Mouse (Mus musculus) testis, adult 10 weeks (tissue): ENCODE results near the gene Gm28710. TPM values are rescaled to one million over a fixed set of nuclear protein-coding genes. Genes with fewer than 3 reads are reported as not detected.

ENCODE experiments used
- polyA plus RNA-seq: library from polyadenylated mRNA; stranded (reverse); fragments of 350-450 nt; fragmentation: Illumina TruSeq; extraction: RNeasy Lipid Tissue Mini Kit (QIAGEN cat#74804); gene quantifications from one replicate; pipeline ENCODE4 v1.2.3, GENCODE M21; 2014; ENCODE audit warnings: low read depth, low replicate concordance

Gene Gm28710
- polyA plus RNA-seq, result 5.0 TPM

DNA sequence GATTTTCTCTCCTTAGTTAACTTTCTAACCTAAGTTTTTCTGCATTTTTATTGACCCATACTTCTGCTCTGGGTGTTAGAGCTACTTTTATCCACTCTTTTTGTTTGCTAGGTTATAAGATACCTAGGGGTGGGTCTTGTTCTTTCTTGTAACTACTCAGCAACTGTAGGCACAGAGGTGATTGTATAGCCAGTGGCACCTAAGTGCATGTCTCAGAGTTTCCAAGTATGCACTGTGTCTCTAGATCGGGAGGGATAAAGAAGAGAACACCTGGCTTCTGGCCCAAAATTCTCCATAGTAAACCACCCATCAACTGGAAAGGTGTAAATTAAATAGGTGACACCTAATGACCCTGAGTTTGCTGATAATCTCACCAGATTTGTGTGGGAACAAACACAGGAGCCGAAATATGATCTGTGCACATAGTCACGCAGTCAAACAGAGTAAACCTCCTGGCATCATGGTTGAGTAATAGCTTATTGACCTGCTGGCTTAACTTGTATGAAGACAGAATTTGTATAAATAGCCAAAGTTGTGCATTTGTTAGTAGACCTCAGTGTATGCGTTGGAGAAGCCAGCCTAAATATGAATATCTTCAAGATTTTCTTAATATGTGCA, at the start of gene Gm28710:
Gene Gm28710, plus strand, starts transcription at position 568 of the 618 bp plus-strand sequence.

Other genes starting within 250 kb of the Gm28710 start
- gene Hgf, start 238.3 kb upstream of the Gm28710 start, polyA plus RNA-seq, result 1.2 TPM